In genomic region chr2:117882136-117882535, GRCm38 (mm10) we compare ENCODE assay signal across 24 mouse cellular contexts.
DNase-seq lines count a peak whose midpoint lies in the region; ATAC-seq lines count a peak whose summit lies in the region.
"Had no signal": no experiment of that assay in that cellular context is flagged by ENCODE, and none has a peak within 500 bp of the region (broad histone marks: within the 10 kb centered on the region; RNA-seq: fewer than 3 reads in every experiment).

No protein-coding gene starts in this region.

- WGBS in embryonic facial prominence, embryonic 14.5 days: 54% methylated on average over 4 of the region's 4 CpGs
- WGBS in embryonic facial prominence, embryonic 10.5 days: 81% methylated on average over 4 of the region's 4 CpGs
- 32% methylated on average over 4 of the region's 4 CpGs for WGBS in embryonic facial prominence, embryonic 15.5 days
- WGBS in forebrain, embryonic 10.5 days: 82% methylated on average over 4 of the region's 4 CpGs

- peaks cover 14% of the 10 kb centered on the region for H3K4me1 ChIP-seq in embryonic facial prominence, embryonic 14.5 days (ENCODE audit: control insufficient read depth, insufficient read depth, low read length)
- H3K4me1 ChIP-seq in embryonic facial prominence, embryonic 10.5 days: peaks cover 6% of the 10 kb centered on the region; the same call in 1 of the 2 replicates
- H3K4me1 ChIP-seq in embryonic facial prominence, embryonic 15.5 days: no peaks in the 10 kb centered on the region
- H3K4me1 ChIP-seq in forebrain, embryonic 10.5 days: no peaks in the 10 kb centered on the region
- H3K4me1 ChIP-seq: forebrain, embryonic 12.5 days; forebrain, embryonic 15.5 days; heart, embryonic 10.5 days; hindbrain, embryonic 12.5 days; hindbrain, embryonic 15.5 days had no signal

- H3K9ac ChIP-seq in embryonic facial prominence, embryonic 14.5 days (ENCODE audit: low read depth, low read length): no peak overlapping the region
- H3K9ac ChIP-seq in embryonic facial prominence, embryonic 15.5 days: no peak overlapping the region
- H3K9ac ChIP-seq: embryonic facial prominence, embryonic 12.5 days; forebrain, embryonic 12.5 days; forebrain, embryonic 15.5 days; hindbrain, embryonic 12.5 days; hindbrain, embryonic 15.5 days had no signal

- H3K9me3 ChIP-seq in embryonic facial prominence, embryonic 14.5 days (ENCODE audit: control insufficient read depth, low read length): no peaks in the 10 kb centered on the region
- H3K9me3 ChIP-seq in embryonic facial prominence, embryonic 10.5 days: no peaks in the 10 kb centered on the region
- H3K9me3 ChIP-seq in embryonic facial prominence, embryonic 15.5 days (replicated peaks): no peaks in the 10 kb centered on the region
- H3K9me3 ChIP-seq in forebrain, embryonic 10.5 days: no peaks in the 10 kb centered on the region
- H3K9me3 ChIP-seq: embryonic facial prominence, embryonic 12.5 days; forebrain, embryonic 12.5 days; forebrain, embryonic 15.5 days; heart, embryonic 10.5 days; hindbrain, embryonic 12.5 days; hindbrain, embryonic 15.5 days had no signal

- DNase-seq in embryonic facial prominence, embryonic 14.5 days (ENCODE audit: low spot score): peak; percentile 38
- no peak for DNase-seq in embryonic facial prominence, embryonic 10.5 days (ENCODE audit: low spot score)
- peak; percentile 52 for DNase-seq in 3134 (ENCODE audit: extremely low read depth, insufficient read length, low spot score)
- peak; percentile 83 for DNase-seq in Muller cell, postnatal 12 days (ENCODE audit: inconsistent ontology term)
- no peak for DNase-seq in layer of hippocampus, adult 9-11 months
- no peak for DNase-seq in right cerebral cortex, postnatal 14 days
- no peak for DNase-seq in forebrain, embryonic 10.5 days (ENCODE audit: extremely low spot score, low spot score)
- DNase-seq: adrenal gland, postnatal 10 days; adrenal gland, postnatal 36 days; cerebellum, adult 18-20 months; cerebellum, adult 9-10 months; cerebellum, postnatal 14 days; gastrocnemius, postnatal 25 days; heart, adult 2 months; kidney, adult 2 months had no signal

- H3K27ac ChIP-seq in embryonic facial prominence, embryonic 14.5 days (replicated peaks; ENCODE audit: low read depth, low read length): no peak overlapping the region
- no peak overlapping the region for H3K27ac ChIP-seq in embryonic facial prominence, embryonic 10.5 days (replicated peaks)
- H3K27ac ChIP-seq in embryonic facial prominence, embryonic 15.5 days (replicated peaks): no peak overlapping the region
- no peak overlapping the region for H3K27ac ChIP-seq in forebrain, embryonic 10.5 days
- H3K27ac ChIP-seq: embryonic facial prominence, embryonic 12.5 days; forebrain, embryonic 12.5 days; forebrain, embryonic 15.5 days; heart, adult 2 months; heart, embryonic 10.5 days; hindbrain, embryonic 12.5 days; hindbrain, embryonic 15.5 days had no signal

- H3K4me2 ChIP-seq in embryonic facial prominence, embryonic 14.5 days (ENCODE audit: low read depth, low read length): no peak overlapping the region
- H3K4me2 ChIP-seq in embryonic facial prominence, embryonic 15.5 days (replicated peaks): no peak overlapping the region
- H3K4me2 ChIP-seq: embryonic facial prominence, embryonic 12.5 days; forebrain, embryonic 12.5 days; forebrain, embryonic 15.5 days; hindbrain, embryonic 12.5 days; hindbrain, embryonic 15.5 days had no signal

- no peaks in the 10 kb centered on the region for H3K36me3 ChIP-seq in embryonic facial prominence, embryonic 14.5 days (ENCODE audit: control insufficient read depth, insufficient read depth, low read length)
- no peaks in the 10 kb centered on the region for H3K36me3 ChIP-seq in embryonic facial prominence, embryonic 10.5 days (replicated peaks)
- no peaks in the 10 kb centered on the region for H3K36me3 ChIP-seq in embryonic facial prominence, embryonic 15.5 days
- H3K36me3 ChIP-seq in forebrain, embryonic 10.5 days (replicated peaks): no peaks in the 10 kb centered on the region
- H3K36me3 ChIP-seq: embryonic facial prominence, embryonic 12.5 days; forebrain, embryonic 12.5 days; forebrain, embryonic 15.5 days; heart, embryonic 10.5 days; hindbrain, embryonic 12.5 days; hindbrain, embryonic 15.5 days had no signal

- no peak overlapping the region for H3K4me3 ChIP-seq in embryonic facial prominence, embryonic 14.5 days (ENCODE audit: low read depth, low read length)
- no peak overlapping the region for H3K4me3 ChIP-seq in embryonic facial prominence, embryonic 10.5 days
- H3K4me3 ChIP-seq in embryonic facial prominence, embryonic 15.5 days (replicated peaks): no peak overlapping the region
- H3K4me3 ChIP-seq in forebrain, embryonic 10.5 days: no peak overlapping the region
- H3K4me3 ChIP-seq: embryonic facial prominence, embryonic 12.5 days; forebrain, embryonic 12.5 days; forebrain, embryonic 15.5 days; heart, adult 2 months; heart, embryonic 10.5 days; hindbrain, embryonic 12.5 days; hindbrain, embryonic 15.5 days had no signal

- no peaks in the 10 kb centered on the region for H3K27me3 ChIP-seq in embryonic facial prominence, embryonic 14.5 days (replicated peaks; ENCODE audit: control insufficient read depth, insufficient read depth, low read length)
- no peaks in the 10 kb centered on the region for H3K27me3 ChIP-seq in embryonic facial prominence, embryonic 10.5 days (replicated peaks; ENCODE audit: low read depth, poor library complexity, severe bottlenecking)
- H3K27me3 ChIP-seq in embryonic facial prominence, embryonic 15.5 days: no peaks in the 10 kb centered on the region
- H3K27me3 ChIP-seq in forebrain, embryonic 10.5 days (ENCODE audit: poor library complexity, severe bottlenecking): no peaks in the 10 kb centered on the region
- H3K27me3 ChIP-seq: embryonic facial prominence, embryonic 12.5 days; forebrain, embryonic 12.5 days; forebrain, embryonic 15.5 days; hindbrain, embryonic 12.5 days; hindbrain, embryonic 15.5 days had no signal

- no peak for ATAC-seq in embryonic facial prominence, embryonic 14.5 days (ENCODE audit: low read depth)
- 0 out of 2 replicates have a peak, but pooled peaks have one; percentile 54 for ATAC-seq in embryonic facial prominence, embryonic 15.5 days (ENCODE audit: insufficient number of reproducible peaks, low FRiP score, low TSS enrichment, low read depth)
- ATAC-seq: activated CD4-positive, CD25-positive, alpha-beta regulatory T cell, adult 4 months; forebrain, embryonic 15.5 days; intestine, postnatal 0 days had no signal

Comparison
In these comparisons a context has a peak if more than half of its experiments do, and no peak if none do; other contexts are left out.
1. DNase-seq: peak in embryonic facial prominence, embryonic 14.5 days (single experiment), 3134 (single experiment) and Muller cell, postnatal 12 days (single experiment); none in embryonic facial prominence, embryonic 10.5 days (single experiment), layer of hippocampus, adult 9-11 months (single experiment), right cerebral cortex, postnatal 14 days (single experiment) and forebrain, embryonic 10.5 days (single experiment).